Mouse (Mus musculus) frontal cortex, postnatal 14 days (tissue): Measurements from ENCODE around the gene Chp1.
"Not testable (repeated sequence)": the region's sequence is repeated elsewhere in the genome, so short reads cannot be mapped to it uniquely, and the experiment has no call there.

Experiments
- DNase-seq, 2 experiments: peaks; one replicate each; pipeline ENCODE4 v3.0.0; 2022; ENCODE audit warnings: low spot score in 2 of 2

Chp1 gene

GRCm38 (mm10) chr2:119547522-119548370 is at the start of gene Chp1, which contains the start of gene Exd1:
Gene Chp1 (plus strand): TSS chr2:119547697.
Gene Exd1 (minus strand): TSS chr2:119547627.
- DNase-seq = peak; percentile 94 to 97

GRCm38 (mm10) chr2:119498859-119499258 is 48.6 kb upstream of the Chp1 start:
- no peak for DNase-seq

GRCm38 (mm10) chr2:119500965-119501652 is 46.4 kb upstream of the Chp1 start:
- DNase-seq = no peak

DNA sequence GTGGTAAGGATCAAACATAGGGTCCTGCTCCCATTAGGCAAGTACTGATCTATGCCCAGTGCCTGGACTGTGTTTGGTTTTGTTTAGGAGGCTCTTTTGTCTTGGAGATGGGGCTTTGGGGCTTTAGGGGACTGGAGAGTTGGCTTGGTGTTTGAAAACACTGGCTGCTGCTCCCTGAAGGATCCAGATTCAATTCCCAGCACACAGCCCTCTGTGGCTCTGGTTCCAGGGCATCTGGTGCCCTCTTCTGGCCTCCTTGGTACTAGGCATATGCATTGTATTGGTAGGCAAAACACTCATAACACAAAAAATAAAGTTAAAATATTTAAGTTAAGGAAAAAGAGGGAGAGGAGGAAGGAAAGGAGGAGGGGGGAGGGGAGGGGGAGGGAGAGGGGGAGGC is 40.4 kb upstream of the Chp1 start:
- DNase-seq = no peak

DNA sequence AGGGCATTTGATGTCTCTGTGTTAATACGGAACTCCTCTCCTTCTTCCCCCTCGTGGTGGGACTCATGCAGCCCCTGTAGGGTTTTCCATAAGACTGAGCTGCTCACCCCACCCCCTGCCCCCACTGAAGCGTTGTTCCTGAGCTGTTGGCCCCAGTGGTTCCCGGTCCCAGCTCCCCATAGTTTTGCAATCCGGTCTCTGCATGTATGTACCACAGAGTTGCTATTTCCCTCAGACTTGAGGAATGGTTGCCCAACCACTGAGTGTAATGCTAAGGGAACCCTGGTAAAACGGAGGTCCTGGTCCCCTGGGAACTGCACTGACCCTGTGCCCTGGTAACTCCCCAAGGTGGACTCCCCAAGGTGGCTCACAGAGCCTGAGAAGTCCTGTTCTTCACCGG is 39.0 kb upstream of the Chp1 start:
- not testable (repeated sequence) for DNase-seq

- DNase-seq = no peak
Observed at GRCm38 (mm10) chr2:119510856-119511255, 36.6 kb upstream of the Chp1 start.

DNA sequence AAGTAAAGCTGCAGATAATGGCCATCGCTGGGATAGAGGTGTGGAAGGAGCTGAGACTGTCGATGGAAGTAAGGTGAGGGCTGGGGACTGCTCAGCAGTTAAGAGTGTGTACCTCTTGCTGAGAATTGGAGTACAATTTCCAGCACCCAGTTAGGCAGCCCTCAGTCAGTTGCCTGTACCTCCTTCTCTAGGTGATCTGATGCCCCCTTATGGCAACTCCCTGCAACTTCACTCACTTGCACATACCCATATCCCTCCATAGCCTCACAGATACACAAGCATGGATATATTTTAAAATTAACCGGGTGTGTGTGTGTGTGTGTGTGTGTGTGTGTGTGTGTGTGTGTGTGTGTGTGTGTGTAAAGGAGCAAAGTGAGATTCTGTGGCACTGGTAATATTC is 35.2 kb upstream of the Chp1 start:
- DNase-seq = no peak

DNA sequence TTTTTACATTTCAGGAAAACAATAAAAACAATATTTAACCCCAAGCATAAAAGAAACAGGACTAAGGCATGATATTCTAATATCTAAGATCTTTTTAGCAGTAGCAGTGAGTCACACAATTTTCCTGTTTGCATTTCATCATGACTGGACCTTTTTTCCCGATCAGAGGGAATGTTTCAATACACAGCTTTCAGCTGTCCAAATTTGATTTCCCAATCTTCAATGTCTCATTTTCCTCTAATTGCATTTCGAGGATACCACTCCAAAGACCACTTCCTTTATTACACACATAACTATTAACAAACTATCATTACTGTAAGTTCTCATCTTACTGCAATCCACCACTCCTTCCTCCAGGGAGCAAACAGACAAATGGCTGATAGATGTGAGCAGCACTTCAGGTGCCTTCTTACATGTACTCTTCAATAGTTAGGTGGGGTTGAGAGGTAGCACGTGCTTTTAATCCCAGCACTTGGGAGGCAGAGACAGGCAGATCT is 33.4 kb upstream of the Chp1 start:
- no peak for DNase-seq

DNA sequence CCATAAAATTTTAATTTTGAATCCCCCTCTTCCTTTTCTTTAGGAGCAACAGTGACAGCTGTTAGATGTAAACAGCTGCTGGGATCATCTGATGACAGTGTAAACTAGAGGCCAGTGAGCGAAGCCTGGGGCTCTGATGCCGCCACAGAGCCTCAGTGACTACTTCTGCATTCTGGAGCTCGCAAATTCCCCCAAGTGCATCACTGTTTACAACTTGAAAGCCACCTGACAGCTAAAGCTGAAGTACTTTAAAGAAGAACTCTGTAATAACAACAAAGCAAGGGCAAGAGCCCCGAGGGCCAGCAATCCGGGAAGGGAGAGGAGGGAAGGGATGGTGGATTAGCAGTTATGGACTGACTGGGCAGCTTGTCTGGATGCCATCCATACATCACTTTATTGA is 30.7 kb upstream of the Chp1 start:
- DNase-seq = no peak

- peak in 1 of 2 experiments; percentile 11 for DNase-seq
Observed at GRCm38 (mm10) chr2:119520550-119520949, 26.9 kb upstream of the Chp1 start.

DNA sequence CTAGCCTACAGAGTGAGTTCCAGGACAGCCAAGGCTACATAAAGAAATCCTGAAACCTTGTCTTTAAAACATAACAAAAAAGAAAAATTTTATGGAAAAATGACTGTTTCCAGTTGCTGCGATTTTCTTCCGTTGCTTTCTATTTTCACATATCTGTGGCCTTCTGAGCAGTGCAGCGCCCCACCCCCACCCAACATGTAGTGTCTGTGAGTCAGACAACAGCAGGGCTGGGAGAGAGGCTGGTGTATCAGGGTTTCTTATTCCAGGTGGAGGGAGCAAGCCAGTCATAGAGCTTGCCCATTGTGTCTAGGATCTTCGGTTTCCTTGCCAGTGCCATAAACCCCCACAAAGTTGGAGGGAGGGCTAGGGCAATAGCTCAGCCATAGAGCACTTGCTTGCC is 23.7 kb upstream of the Chp1 start:
- DNase-seq = no peak

DNA sequence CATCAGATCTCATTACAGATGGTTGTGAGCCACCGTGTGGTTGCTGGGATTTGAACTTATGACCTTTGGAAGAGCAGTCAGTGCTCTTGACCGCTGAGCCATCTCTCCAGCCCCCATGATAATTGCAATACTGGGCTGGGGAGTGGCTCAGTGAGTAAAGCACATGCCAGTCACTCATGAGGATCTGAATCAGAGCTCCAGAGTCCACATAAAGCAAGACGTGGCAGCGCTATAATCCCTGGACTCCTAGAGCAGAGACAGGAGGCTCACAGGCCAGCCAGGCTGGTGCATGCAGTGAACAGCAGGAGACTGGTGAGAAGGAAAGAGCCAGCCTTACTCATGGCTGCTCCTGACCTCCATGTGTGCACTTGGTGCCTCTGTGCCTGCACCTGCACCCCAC is 22.1 kb upstream of the Chp1 start:
- no peak for DNase-seq

- no peak for DNase-seq
Observed at GRCm38 (mm10) chr2:119538802-119539201, 8.7 kb upstream of the Chp1 start.

DNA sequence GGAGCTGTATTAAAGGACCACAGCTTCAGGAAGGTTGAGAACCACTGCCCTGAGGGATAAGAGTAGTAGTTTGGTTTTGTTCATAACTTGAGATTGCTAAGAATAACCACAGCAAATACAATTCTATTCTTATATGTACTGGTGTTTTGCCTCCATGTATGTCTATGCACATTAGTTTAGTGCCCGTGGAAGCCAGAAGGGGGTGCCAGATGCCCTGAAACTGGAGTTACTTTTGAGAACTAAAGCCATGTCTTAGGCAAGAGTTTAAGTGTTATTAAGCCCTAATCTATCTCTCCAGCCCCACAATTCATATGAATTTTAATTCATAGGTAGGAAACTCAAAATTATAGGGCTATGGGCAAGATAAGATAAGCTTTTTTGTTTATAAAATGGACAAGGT is 5.4 kb upstream of the Chp1 start:
- peak; percentile 15 to 22 for DNase-seq

- DNase-seq = no peak
Observed at GRCm38 (mm10) chr2:119543656-119544055, 3.8 kb upstream of the Chp1 start.

- peak; percentile 59 to 63 for DNase-seq
Observed at GRCm38 (mm10) chr2:119546848-119547521, 512 bp upstream of the Chp1 start.

- no peak for DNase-seq
Observed at GRCm38 (mm10) chr2:119548371-119548660, 819 bp downstream of the Chp1 start.

- no peak for DNase-seq
Observed at GRCm38 (mm10) chr2:119548691-119549090, 1.2 kb downstream of the Chp1 start.

DNA sequence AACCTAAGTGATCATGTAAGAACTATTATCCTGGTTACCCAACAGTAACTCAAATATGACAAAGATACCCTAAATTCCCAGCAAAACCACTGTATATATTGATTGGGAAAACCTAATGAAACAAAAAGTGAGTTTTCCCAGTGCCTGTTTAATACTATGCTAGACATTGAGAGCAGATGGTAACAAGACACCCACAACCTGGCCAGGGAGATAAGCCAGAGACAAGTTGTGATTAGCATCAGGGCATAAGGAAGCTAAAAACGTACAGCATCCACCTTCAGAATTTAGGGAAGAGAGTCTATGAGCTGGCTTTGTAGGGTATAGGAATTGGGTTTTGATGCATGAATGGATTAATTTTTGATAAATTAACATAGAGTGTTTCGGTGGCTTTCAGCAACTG is 2.2 kb downstream of the Chp1 start:
- DNase-seq = no peak

- no peak for DNase-seq
Observed at GRCm38 (mm10) chr2:119558039-119558438, 10.5 kb downstream of the Chp1 start.

DNA sequence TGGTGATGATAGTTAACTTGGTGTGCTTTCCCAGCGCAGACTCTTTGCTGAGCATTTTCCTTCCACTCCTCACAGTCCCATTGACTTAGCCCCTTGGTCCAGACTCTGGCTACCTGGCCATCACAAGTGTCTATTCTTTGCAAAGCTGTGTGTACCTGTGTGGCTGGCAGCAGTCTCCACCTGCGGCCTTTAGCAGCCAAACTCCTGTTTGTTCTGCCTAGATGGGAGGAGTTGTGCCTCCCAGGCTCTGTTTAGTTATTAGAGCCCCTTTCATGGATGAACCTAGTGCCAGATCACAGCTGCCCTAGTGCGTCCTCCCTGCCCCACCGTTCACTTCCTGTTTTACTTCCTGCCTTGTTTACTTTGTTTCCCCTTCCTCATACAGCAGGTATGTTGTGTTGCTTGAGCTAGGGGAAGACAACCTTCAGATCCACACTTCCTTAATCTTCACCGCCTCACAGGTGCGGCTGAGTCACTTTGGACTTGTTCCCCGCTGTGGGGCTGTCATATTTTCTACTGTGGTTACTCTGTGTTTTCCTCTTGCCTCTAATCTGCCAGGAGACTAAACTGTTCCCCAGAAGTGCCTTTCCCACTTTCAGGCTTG is 11.3 kb downstream of the Chp1 start:
- DNase-seq = no peak

GRCm38 (mm10) chr2:119561794-119562193 is 14.3 kb downstream of the Chp1 start:
- DNase-seq = no peak
